Mouse (Mus musculus) kidney, adult 10 weeks (tissue): ENCODE results near the gene Pcbp1. TPM values are rescaled to one million over a fixed set of nuclear protein-coding genes. Genes with fewer than 3 reads are reported as not detected.

Experiments
- polyA plus RNA-seq: library from polyadenylated mRNA; stranded (reverse); fragments of 350-450 nt; fragmentation: Illumina TruSeq; extraction: RNeasy Lipid Tissue Mini Kit (QIAGEN cat#74804); gene quantifications from one replicate; pipeline ENCODE4 v1.2.3, GENCODE M21; 2014; ENCODE audit warnings: low read depth, low replicate concordance

Pcbp1 gene
- 101 TPM for polyA plus RNA-seq

GRCm38 (mm10) chr6:86526032-86526960 lies at the start of gene Pcbp1:
Pcbp1 (minus strand) TSS chr6:86526321.

Other genes starting within 250 kb of the Pcbp1 start
- 79.4 TPM for gene Fam136a, start 160.7 kb downstream of the Pcbp1 start, polyA plus RNA-seq
- 10.8 TPM for gene Snrpg, start 155.0 kb downstream of the Pcbp1 start, polyA plus RNA-seq
- 138 TPM for gene Pcyox1, start 129.2 kb downstream of the Pcbp1 start, polyA plus RNA-seq
- gene Tia1, start 122.1 kb downstream of the Pcbp1 start, polyA plus RNA-seq, result 46.9 TPM
- gene Gm44790, start 99.7 kb downstream of the Pcbp1 start, polyA plus RNA-seq, result not detected
- gene C87436, start 87.9 kb downstream of the Pcbp1 start, polyA plus RNA-seq, result 13.9 TPM
- gene Asprv1, start 101.8 kb upstream of the Pcbp1 start, polyA plus RNA-seq, result not detected
- gene Mxd1, start 142.8 kb upstream of the Pcbp1 start, polyA plus RNA-seq, result 4.8 TPM
- gene Snrnp27, start 158.2 kb upstream of the Pcbp1 start, polyA plus RNA-seq, result 151 TPM
- gene Gmcl1, start 207.1 kb upstream of the Pcbp1 start, polyA plus RNA-seq, result 53.1 TPM